Mouse (Mus musculus) retina, postnatal 1 day (tissue): ENCODE data around the gene Npnt.

Experiments used
- DNase-seq: peaks from one replicate; pipeline ENCODE4 v3.0.0-alpha.2; 2012

Gene Npnt

GRCm38 (mm10) chr3:132854271-132854670 is 95.8 kb downstream of the Npnt start:
- peak; percentile 29 for DNase-seq

- peak; percentile 43 for DNase-seq
Observed at GRCm38 (mm10) chr3:132851841-132852728, 98.0 kb downstream of the Npnt start.

GRCm38 (mm10) chr3:132851417-132851816 is 98.7 kb downstream of the Npnt start:
- no peak for DNase-seq

- DNase-seq, result no peak
Observed at GRCm38 (mm10) chr3:132850431-132850830, 99.7 kb downstream of the Npnt start.

GRCm38 (mm10) chr3:132849669-132850068 is 100.4 kb downstream of the Npnt start:
- DNase-seq, result no peak

GRCm38 (mm10) chr3:132842676-132843075 is 107.4 kb downstream of the Npnt start:
- no peak for DNase-seq

GRCm38 (mm10) chr3:132839516-132839915 is 110.6 kb downstream of the Npnt start:
- no peak for DNase-seq

- no peak for DNase-seq
Observed at GRCm38 (mm10) chr3:132838656-132839417, 111.3 kb downstream of the Npnt start.

GRCm38 (mm10) chr3:132837134-132837533 is 113.0 kb downstream of the Npnt start:
- DNase-seq, result no peak

- no peak for DNase-seq
Observed at GRCm38 (mm10) chr3:132835118-132835794, 114.8 kb downstream of the Npnt start.
